Mouse (Mus musculus): Measurements from ENCODE around the gene Abcc8. TPM values are rescaled to one million over a fixed set of nuclear protein-coding genes. Genes with fewer than 3 reads are reported as not detected.

The Abcc8 gene
- total and polyA plus RNA-seq, 3 experiments = not detected

- no peak overlapping the region for H3K27ac ChIP-seq (ENCODE audit: insufficient read depth, low read depth)
- TF ChIP-seq MAX (IDR thresholded peaks at IDR 0.05; ENCODE audit: low read length) (no peak), MXI1 (IDR thresholded peaks at IDR 0.05; ENCODE audit: low read depth, low read length) (no peak), TCF12 (IDR thresholded peaks at IDR 0.05; ENCODE audit: low read depth, low read length) (no peak), JUND (conservative IDR thresholded peaks at IDR 0.05; ENCODE audit: low read depth, low read length) (no peak), MEF2A (IDR thresholded peaks at IDR 0.05; ENCODE audit: borderline replicate concordance, low read depth, low read length) (no peak), ELF1 (IDR thresholded peaks at IDR 0.05; ENCODE audit: low read depth, low read length) (no peak), BHLHE40 (IDR thresholded peaks at IDR 0.05; ENCODE audit: low read depth, low read length) (no peak), GABPA (IDR thresholded peaks at IDR 0.05; ENCODE audit: insufficient replicate concordance, low read depth, low read length) (no peak), POLR2AphosphoS2 (IDR thresholded peaks at IDR 0.05; ENCODE audit: low read depth, low read length) (no peak), CHD1 (IDR thresholded peaks at IDR 0.05; ENCODE audit: low read depth, low read length) (no peak), PAX5 (IDR thresholded peaks at IDR 0.05; ENCODE audit: low read length) (no peak), USF1 (IDR thresholded peaks at IDR 0.05; ENCODE audit: low read depth, low read length) (no peak), CTCF (conservative IDR thresholded peaks at IDR 0.05 in 1 of 2, IDR thresholded peaks at IDR 0.05 in 1 of 2; ENCODE audit: low read depth in 2 of 2, low read length in 2 of 2) (no peak), HCFC1 (IDR thresholded peaks at IDR 0.05; ENCODE audit: low read depth, low read length) (no peak), CHD2 (IDR thresholded peaks at IDR 0.05; ENCODE audit: low read length) (no peak)
- H3K27me3 ChIP-seq (replicated peaks) = peaks cover 85% of the 10 kb centered on the region
- no peak overlapping the region for H3K4me2 ChIP-seq (ENCODE audit: insufficient read depth, low read depth, poor library complexity, severe bottlenecking)
- H3K4me1 ChIP-seq (ENCODE audit: control insufficient read depth in 1 of 2, insufficient read depth in 2 of 2) = no peaks in the 10 kb centered on the region
- H3K9ac ChIP-seq (ENCODE audit: insufficient read depth, low read depth) = no peak overlapping the region
- DNase-seq (ENCODE audit: extremely low read depth) = no peak
- no peaks in the 10 kb centered on the region for H3K36me3 ChIP-seq (replicated peaks in 1 of 2; ENCODE audit: control insufficient read depth in 1 of 2, insufficient read depth in 1 of 2, low read length in 1 of 2)
- no peaks in the 10 kb centered on the region for H3K9me3 ChIP-seq (replicated peaks; ENCODE audit: low read length)
- dilution Hi-C loops (cut with MboI; ENCODE audit: extremely low pct_ligation_motif_present, extremely low pct_unique_long_range_greater_than_20kb, low sequenced_read_pairs) = no loop called here
- in situ Hi-C loops (cut with MboI; ENCODE audit: low pct_ligation_motif_present, low pct_unique_long_range_greater_than_20kb, low sequenced_read_pairs) = no loop called here
- H3K4me3 ChIP-seq (replicated peaks in 1 of 3; ENCODE audit: low read depth in 2 of 3, low read length in 2 of 3, poor library complexity in 1 of 3) = no peak overlapping the region
- H3K79me2 ChIP-seq (replicated peaks; ENCODE audit: control insufficient read depth, extremely low read depth, insufficient read depth, poor library complexity, severe bottlenecking) = no peaks in the 10 kb centered on the region
These were observed 76.7 kb downstream of the Abcc8 start for GRCm38 (mm10) chr7:46103075-46103591.

GRCm38 (mm10) chr7:46100563-46100962 lies 79.3 kb downstream of the Abcc8 start, which contains the start of gene Kcnj11:
TSS of gene Kcnj11 (minus strand) at chr7:46100764.
- Histone ChIP-seq H3K27me3 (replicated peaks) (peaks cover 86% of the 10 kb centered on the region), H3K9me3 (replicated peaks; ENCODE audit: low read length) (no peaks in the 10 kb centered on the region), H3K4me1 (ENCODE audit: control insufficient read depth in 1 of 2, insufficient read depth in 2 of 2) (no peaks in the 10 kb centered on the region), H3K27ac (ENCODE audit: insufficient read depth, low read depth) (no peak within 1 kb of the TSS), H3K4me3 (replicated peaks in 1 of 3; ENCODE audit: low read depth in 2 of 3, low read length in 2 of 3, poor library complexity in 1 of 3) (peak within 1 kb of the TSS in 1 of 3 experiments; percentile 41), H3K4me2 (ENCODE audit: insufficient read depth, low read depth, poor library complexity, severe bottlenecking) (peak within 1 kb of the TSS; percentile 79), H3K79me2 (replicated peaks; ENCODE audit: control insufficient read depth, extremely low read depth, insufficient read depth, poor library complexity, severe bottlenecking) (no peaks in the 10 kb centered on the region), H3K9ac (ENCODE audit: insufficient read depth, low read depth) (no peak within 1 kb of the TSS), H3K36me3 (replicated peaks in 1 of 2; ENCODE audit: control insufficient read depth in 1 of 2, insufficient read depth in 1 of 2, low read length in 1 of 2) (no peaks in the 10 kb centered on the region)
- TF ChIP-seq CTCF (conservative IDR thresholded peaks at IDR 0.05 in 1 of 2, IDR thresholded peaks at IDR 0.05 in 1 of 2; ENCODE audit: low read depth in 2 of 2, low read length in 2 of 2) (peak in 1 of 2 experiments; percentile 57; a peak in 2 of 4 replicates), USF2 (conservative IDR thresholded peaks at IDR 0.05; ENCODE audit: low read depth, low read length) (no peak), SMC3 (IDR thresholded peaks at IDR 0.05; ENCODE audit: low read depth, low read length) (peak; percentile 48), RAD21 (IDR thresholded peaks at IDR 0.05; ENCODE audit: low read depth, low read length) (no peak; the same call in 1 of the 2 replicates)
- in situ Hi-C loops (cut with MboI; ENCODE audit: low pct_ligation_motif_present, low pct_unique_long_range_greater_than_20kb, low sequenced_read_pairs) = no loop called here
- peak; percentile 52 for DNase-seq (ENCODE audit: extremely low read depth)
- dilution Hi-C loops (cut with MboI; ENCODE audit: extremely low pct_ligation_motif_present, extremely low pct_unique_long_range_greater_than_20kb, low sequenced_read_pairs) = no loop called here

All from CH12.LX (cell line).